Mouse (Mus musculus): ENCODE measurements at regions not wholly inside any gene's neighbourhood (a gene's known extent, or its start where the extent isn't known, plus 50 kb on each side); places are given as distances from the start of the nearest gene placed in this dataset.

DNA sequence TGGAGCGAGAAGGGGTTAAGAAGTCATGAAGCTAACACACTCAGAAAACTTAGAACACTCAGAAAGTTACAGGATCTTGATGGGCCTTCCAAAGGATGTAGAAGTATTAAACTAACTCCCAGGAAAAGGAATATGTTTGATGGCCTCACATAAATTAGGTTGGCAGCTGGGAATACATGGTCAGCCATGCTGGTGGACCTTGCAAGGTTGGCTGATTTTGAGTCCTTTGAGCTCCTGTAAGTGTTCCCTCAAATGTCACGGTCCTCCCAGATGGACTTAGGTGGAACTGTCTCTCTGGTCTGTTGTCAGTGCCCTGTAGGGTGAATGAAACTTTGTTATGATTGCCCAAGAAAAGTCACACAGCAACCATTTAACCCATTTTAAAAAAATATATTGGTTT lies 84.8 kb downstream of the Slc35b3 start:
- TF ChIP-seq CTCF (IDR thresholded peaks at IDR 0.05; ENCODE audit: low read depth): no peak
- TF ChIP-seq EP300 (IDR thresholded peaks at IDR 0.05; ENCODE audit: low read depth): no peak

All from heart, postnatal 0 days (tissue).